Mouse (Mus musculus) left cerebral cortex, adult 8-10 months (tissue): ENCODE results near the gene Suv39h1. TPM values are rescaled to one million over a fixed set of nuclear protein-coding genes. Genes with fewer than 3 reads are reported as not detected.
"Not testable (repeated sequence)": the region's sequence is repeated elsewhere in the genome, so short reads cannot be mapped to it uniquely, and the experiment has no call there.

Experiments
- DNase-seq, 2 experiments: peaks; one replicate each; pipeline ENCODE4 v3.0.0; 2022; ENCODE audit warnings: low spot score in 2 of 2
- total RNA-seq, 4 experiments: library from RNA; stranded (reverse); gene quantifications; 2 replicates each; pipeline ENCODE4 v1.2.4; 2022

The Suv39h1 gene
- 10 to 100 TPM; 24.7 to 27.5 (median 26.6) TPM for total RNA-seq

DNA sequence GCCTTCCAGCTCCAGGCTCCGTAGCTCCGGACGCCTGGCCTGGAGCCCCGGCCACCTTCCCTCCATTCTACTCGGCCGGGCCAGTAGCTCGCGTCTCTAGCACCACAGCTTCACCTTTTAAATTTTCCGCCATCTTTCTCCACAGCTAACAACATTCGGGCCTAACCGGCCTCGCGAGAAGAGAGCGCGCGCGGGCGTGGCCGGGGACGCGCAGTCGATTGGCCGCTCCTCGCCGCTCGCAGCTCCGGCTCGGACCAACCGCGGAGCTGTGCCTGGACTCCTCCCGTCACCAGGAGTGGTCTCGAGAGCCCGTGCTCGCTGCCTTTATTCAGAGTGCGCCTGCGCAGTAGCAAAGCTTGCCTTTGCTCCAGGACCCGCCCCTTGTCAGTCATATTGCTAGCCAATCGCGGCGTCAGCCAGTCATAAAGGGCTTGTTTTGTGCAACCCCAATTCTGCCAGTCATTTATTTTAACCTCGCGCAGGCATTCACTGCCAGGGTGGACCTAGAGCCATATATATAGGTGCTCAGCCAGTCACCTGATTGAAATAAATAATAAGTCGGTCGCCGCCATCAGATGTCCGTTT is at the start of gene Suv39h1:
Gene Suv39h1, minus strand, starts transcription at position 331 of the 585 bp plus-strand sequence.
- DNase-seq = peak; percentile 62 to 97

DNA sequence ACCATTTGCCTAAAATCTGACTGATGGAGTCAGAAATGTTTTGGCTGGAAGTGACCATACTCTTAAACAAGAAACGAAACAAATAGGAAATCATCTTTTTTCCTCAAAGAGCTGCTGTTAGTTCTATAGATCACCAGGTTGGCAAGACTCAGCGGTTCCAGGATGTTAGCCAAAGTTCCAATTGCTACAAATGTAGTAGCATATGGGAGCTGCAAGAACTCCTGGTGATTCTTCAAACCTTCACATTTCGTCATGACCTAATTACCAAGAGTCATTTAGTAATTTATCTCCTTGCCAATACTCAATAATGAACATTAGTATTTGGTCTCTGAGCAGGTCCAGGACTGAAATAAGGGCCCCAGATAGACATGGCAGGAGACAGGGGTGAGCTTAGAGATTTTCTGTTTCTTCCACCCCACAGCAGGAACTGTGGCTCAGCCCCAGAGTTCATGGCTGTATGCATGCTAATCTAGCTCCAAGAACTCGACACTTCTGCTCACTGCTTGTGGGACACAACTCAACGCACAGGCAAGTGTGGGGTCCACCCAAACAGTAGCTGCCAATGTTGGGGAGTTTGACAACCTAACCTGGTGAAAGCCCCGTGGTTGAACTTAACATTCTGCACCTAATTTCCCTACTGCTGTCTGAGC is 49.4 kb upstream of the Suv39h1 start:
- DNase-seq = no peak

DNA sequence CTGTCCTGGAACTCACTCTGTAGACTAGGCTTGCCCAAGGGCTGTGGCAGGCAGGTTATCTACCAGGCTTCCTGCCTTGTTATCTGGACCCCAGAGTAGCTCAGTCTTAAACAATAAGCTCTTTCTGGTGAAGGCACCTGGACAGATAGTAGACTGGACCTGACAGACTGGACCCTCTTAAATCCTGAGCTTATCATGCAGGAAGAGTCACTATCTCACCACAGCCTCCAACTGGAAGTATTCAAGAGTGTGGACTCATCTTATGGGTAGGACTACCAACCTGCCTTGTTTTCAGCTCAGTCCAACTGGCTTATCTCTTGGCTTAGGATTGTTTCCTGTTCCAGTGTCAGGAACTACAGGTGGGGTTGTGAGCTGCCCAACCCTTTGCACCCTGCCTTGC is 42.7 kb upstream of the Suv39h1 start:
- DNase-seq = no peak

DNA sequence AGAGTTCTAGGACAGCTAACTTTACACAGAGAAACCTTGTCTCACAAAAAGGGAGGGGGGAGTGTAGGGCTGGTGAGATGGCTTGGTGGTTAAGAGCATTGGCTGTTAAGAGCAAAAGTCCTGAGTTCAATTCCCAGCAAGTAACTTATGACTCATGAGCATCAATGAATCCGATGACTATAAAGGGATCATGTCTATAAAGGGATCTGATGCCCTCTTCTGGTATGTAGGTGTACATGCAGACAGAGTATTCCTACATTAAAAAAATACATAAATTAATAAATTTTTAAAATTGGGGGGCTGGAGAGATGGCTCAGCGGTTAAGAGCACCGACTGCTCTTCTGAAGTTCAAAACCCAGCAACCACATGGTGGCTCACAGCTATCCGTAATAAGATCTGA is 40.7 kb upstream of the Suv39h1 start:
- no peak for DNase-seq

DNA sequence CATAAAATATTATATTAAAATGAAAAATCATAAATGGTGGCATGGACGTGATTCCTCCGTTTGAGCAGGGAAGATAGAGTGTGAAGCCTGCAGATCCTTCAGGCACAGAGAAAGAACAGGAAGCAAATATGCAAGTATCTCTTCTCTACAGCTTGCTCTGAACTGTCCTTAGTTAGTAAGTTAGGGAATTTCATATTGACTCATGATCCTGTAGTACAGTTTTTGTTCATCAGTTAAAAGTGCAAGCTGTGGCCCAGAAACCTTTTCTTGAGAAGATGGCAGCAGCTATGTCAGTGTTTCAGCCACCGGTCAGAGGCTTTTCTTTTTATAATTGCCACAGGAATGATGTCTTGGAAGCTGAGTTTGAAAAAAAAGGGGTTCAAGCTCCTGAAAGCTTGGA is 30.5 kb upstream of the Suv39h1 start:
- DNase-seq = no peak

DNA sequence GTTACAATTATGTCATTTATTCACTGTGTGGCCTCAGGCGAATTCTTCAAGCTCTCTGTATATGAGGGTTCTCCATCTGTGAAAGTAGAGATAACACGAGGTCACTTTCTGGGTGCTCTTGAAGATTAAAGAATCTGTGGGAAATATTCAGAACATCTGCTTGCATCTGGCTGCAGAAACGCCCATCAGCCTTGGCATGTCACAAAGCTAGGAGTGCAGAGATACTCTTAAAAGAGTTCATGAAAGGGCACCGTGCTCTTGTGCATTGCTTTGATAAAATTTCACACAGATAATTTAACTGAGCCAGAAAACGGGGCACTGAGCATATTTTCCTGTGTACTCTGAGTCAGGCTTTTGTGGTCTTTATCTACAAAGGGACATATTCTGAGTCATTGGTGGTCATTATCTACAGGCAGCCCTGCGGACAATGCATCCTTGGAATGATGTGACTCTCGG is 27.7 kb upstream of the Suv39h1 start:
- no peak for DNase-seq

DNA sequence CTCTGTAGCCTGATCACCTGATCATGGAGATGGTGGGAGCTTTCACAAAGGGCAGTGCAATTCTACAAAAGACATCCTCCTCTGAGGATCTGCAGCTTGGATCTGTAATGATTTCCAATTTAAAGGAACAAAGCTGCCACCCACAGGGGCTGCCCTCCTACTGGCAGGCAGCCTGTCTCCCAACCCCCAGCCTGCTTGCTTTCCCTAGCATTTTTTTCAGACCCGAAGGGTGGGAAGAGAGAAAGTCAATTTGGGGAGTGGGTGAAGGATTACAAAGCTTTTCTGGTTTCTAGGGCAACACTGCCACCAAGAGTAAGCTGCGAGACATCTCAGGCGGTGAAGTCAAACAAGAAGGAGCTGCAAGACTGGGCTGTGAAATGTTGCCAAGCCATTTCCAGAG is 26.5 kb upstream of the Suv39h1 start:
- DNase-seq = peak; percentile 18 to 50

DNA sequence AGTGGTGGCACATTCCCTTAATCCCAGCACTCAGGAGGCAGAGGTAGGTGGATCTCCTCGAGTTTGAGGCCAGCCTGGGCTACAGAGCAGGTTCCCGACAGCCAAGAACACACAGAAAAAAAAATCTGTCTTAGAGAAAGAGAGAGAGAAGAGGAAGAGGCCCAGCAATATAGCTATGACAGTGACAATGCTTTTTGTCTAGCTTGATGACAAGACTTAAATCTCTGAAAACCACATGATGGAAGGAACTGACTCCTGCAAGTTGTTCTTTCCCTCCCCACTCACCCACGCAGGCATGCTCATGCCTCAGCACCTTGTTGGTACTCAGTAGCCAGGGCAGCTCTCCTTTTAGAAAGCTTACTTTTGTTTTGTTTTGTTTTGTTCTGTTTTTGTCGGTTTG is 24.9 kb upstream of the Suv39h1 start:
- no peak for DNase-seq

DNA sequence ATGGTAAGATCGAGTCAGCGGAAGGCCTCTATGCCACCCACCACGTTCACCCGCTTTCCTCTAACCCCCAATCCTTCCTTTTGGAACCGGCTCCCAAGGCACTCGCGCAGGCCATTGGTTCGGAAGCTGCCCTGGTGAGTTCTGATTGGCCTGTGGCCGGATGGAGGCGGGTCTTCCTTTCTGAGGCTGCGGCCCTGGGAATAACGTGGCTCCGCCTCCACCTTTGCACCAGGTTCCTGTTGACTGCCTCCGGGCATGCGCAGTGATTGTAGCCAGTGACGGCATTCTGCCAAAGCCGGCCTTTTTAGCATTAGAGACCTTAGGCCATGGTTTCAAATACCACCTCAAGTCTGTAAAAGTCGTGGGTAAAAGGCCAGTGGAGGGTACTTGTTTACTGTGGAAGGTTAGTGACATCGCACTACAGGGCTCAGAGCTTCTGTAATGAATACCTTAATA is 22.3 kb upstream of the Suv39h1 start:
- peak; percentile 87 to 96 for DNase-seq

DNA sequence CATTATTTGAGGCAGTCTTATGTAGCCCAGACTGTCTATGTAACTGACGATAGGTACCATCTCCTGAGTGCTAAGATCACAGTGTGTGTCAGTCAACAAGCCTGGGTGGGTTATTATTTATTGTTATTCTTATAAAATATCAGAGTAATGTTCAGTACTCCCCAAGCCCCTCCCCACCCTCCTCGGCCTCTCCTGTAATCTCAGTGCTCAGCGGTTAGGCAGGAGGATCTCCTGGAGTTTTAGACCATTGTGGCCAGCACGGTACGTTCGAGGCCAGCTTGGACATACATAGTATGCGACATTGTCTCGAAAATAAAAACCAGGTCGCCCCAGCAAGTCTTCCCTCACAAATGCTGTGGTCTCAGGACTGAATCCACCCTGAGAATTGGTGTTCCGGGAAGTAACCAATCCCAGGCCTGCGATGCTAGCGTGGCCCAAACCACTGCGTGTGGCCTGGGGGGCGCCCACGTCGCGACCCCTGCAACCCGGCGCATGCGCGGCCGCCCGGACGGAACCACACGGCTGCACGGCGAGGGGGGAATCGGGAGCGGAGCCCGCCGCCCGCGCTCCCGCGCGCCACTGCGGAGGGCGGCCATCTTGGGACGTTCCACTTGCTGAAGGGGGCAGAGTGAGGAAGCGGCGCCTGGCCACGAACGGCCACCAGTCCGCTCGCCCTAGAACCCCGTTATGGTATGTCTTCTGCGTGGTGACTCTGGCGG is 21.7 kb upstream of the Suv39h1 start:
- peak in 1 of 2 experiments; percentile 86 for DNase-seq

DNA sequence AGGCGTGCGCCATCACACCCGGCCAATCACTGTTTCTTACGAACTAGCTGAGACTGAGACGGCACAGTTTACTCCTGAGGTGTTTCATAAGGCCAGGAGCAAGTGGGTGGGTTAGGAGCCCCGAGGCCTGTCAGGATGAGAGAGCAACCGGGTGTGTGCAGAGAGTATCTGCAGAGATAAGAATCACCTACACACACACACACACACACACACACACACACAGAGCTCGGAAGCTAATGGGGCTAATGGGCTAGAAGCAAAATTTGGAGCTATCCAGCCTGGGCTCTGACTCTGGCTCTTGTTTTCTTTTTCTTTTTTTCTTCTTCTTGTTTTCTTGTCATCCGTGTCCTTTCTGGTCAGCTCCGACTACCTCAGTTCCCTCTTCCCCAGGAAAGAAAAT is 21.0 kb upstream of the Suv39h1 start:
- DNase-seq = peak in 1 of 2 experiments; percentile 4

DNA sequence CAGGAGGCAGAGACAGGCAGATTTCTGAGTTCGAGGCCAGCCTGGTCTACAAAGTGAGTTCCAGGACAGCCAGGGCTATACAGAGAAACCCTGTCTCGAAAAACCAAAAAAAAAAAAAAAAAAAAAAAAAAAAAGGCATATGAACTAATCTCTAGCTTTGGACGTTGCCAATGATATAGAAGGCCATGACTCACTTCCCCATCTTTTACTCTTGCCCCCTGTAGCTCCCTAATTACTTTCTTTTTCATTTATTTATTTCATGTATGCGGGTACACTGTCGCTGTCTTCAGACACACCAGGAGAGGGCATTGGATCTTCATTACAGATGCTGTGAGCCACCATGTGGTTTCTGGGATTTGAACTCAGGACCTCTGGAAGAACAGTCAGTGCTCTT is 16.4 kb upstream of the Suv39h1 start:
- DNase-seq = not testable (repeated sequence)

DNA sequence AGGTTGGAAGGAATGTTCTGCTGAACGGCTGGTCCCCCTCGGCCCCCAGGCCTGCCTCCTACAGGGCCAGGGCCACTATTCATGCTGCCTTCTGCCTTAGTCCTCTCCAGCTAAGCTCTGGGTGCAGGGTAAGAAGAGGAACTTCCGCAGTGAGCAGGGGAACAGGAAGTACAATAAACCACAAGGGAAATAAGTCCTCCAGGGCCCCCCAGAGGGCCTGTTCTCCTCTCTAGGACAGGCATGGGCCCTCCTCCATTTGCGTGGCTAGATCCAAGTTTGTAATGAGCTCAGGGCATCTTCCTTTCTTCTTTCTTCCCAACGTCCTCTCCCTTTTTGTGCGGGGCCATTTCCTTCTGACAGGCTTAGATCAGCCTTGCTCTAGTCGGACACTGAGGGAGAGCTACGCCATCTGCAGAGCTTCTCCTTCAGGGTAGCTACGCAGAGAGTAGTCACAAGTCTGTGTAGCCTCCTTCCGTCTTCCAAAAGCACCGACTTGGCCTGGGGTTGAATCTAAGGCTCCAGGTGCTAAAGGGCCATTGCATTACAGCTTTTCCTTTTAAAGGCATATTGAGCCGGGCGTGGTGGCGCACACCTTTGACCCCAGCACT is 15.9 kb upstream of the Suv39h1 start, which contains the start of gene Was:
Gene Was, minus strand, starts transcription at position 153 of the 608 bp plus-strand sequence.
- no peak for DNase-seq

DNA sequence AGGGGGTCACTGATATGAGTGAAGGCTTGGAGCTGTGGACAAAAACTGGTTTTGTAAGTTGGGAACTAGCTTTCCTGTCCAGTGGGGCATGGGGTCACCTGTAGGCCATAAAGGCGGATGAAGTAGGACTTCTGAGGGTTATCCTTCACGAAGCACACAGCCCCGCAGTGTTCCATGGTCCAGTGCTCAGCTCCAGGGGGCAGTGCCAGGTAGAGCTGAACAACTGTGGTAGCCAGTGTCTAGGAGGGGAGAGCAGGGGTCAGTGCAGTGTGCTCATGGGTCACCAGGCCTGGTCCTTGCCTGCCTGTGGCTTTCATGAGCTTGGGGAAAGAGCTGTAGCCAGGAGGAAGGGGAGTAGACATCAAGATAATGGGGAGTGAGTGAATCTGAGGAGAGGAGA is 15.2 kb upstream of the Suv39h1 start:
- DNase-seq = no peak

DNA sequence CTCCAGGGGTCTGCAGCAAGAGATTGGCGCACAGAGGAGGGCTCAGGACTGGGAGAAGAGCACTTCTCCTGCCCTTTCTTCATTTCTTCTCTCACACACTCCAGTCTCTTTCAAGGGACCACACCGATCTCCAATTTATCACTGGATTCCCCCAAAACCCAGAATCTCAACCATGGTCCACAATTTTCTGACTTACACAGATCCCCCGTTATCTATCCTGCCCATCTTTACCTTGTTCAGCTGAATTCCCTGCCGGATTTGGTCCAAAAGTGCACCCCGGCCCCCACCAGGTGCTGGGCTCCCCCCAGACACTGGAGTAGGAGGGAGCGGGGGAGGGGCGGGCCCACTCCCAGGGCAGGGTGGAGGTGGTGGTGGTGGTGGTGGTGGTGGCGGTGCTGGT is 11.1 kb upstream of the Suv39h1 start:
- DNase-seq = no peak

DNA sequence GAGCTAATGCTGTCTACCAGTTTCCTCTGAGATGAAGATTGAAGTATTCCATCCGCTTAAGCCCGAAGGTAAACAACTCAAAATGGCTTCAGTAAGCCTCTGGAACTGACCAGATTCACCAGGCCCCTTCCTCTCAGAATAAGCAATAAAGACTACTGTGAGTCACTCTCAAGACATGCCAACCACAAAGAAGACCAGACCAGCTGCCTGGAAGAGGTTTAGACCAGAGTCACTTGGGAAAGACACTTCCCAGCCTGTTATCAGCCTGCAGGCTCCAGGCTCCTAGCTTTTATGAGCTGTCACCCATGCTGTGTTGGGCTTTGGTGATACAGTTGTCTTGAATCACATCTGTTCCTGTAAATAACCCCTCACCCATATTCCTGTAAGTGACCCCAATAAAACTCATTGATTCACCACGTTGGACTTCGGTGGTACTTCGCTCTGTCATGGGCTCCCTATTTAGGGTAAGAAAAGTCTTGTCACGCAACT is 10.3 kb upstream of the Suv39h1 start:
- DNase-seq = no peak

DNA sequence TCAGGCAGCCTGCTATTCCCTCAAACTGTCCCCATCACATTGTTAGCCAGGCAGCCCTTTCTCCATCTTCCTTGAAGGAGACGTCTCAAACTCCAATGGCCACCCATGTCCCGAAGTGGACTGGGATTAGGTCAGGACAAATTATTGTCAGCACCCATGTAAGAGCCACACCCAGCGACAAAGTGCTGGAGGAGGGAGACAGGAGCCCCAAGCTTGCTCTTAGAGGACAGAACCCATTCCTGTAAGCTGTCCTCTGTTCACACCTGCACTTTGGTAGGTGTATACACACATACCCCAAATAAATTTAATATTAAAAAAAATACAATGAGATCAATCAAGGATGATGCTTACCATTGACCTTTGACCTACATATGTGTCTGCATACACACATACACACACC is 544 bp upstream of the Suv39h1 start:
- DNase-seq = no peak

DNA sequence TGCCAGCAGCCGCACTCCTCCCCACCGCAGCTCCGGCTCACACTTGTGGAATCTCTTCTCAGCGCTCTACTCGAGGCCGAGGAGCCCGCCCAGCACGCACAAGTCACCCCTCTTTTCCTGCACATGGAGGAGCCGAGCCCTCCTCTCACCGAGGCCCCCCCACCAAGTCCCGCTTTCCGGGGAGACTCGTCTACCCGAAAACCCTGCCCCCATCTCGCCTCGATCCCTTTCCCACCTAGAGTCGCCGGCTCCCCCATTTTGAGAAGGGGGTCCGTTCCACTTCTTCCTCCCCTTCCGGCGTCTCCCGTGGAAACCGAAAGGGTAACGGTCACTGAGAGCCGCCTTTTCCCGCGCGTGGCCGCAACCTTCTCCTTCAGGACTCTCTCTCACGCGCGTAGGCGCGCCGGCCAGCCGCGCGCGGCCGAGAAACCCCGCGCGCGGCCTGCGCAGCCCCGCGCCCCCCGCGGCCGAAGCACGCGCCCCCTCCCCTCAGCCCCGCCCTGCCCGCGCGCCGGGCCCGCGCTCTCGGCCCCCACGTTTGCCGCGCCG is 605 bp downstream of the Suv39h1 start:
- DNase-seq = no peak

DNA sequence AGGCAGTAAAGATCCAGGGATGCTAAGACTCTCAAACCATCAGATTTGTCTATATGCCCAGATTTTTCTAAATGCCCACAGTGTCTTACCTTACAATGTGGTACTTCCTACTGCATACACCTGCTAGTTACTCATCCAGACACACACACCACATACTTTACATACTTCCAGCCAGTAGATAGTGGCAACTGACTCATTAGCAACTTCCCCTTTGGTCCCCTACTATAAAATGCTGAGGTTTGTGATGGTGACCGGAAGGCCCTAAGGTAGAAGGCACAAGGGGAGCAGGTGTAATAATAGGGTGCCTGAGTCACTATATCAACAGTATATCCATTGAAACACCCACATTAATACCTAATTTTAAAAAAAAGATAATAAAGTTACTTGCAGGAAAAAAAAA is 5.4 kb downstream of the Suv39h1 start:
- no peak for DNase-seq

DNA sequence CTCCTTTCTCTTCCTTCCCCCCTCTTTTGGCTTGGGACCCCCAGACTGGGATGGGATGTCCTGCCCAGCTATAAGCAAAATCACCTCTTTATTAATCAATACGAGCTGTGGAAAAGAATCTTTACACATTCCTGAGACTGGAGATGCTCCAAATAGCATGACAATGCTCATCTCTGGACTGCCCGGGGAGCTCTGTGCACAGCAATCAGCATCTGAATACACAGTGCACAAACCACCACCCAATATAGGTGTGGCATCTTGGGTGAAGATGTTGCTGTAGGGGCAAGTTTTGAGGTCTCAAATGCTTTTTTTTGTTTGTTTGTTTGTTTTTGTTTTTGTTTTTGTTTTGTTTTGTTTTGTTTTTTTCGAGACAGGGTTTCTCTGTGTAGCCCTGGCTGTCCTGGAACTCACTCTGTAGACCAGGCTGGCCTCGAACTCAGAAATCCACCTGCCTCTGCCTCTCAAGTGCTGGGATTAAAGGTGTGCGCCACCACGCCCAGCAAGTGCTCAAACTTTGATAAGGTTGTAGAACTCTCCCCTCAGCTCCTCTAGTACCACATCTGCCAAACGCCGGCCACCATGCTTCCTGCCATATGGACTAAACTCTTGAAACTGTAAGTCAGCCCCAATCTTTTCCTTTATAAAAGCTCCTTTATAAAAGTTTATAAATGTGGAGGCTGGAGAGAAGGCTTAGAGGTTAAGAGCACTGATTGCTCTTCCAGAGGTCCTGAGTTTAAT is 23.3 kb downstream of the Suv39h1 start:
- DNase-seq = not testable (repeated sequence)

DNA sequence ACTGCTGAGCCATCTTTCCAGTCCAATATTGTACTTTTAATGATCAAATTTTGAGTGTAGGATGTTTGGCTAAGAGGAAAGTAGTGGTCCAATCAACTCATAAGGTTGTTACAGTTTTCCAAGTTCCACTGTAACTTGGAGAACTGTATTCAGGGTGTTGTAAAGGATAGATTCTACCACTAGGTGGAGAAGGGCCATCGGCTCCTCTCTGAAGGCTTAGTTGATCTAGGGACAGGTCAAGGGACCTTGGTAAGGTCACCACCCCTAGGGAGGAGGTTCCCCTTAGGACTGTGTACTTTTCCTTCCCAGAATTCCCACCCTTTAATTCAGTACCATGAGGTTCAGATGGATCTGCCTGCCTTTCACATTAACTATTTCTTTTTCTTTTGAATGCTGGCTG is 41.6 kb downstream of the Suv39h1 start:
- DNase-seq = no peak
